Mouse (Mus musculus): ENCODE measurements around the gene Osbp2. TPM values are rescaled to one million over a fixed set of nuclear protein-coding genes. Genes with fewer than 3 reads are reported as not detected.

Gene Osbp2
- total RNA-seq, 2 experiments from 2014 or later: 76.4 to 77.6 TPM

GRCm38 (mm10) chr11:3832193-3832901 lies 31.4 kb downstream of the Osbp2 start:
- DNase-seq (ENCODE audit: extremely low spot score in 1 of 2, low spot score in 1 of 2): peak in 1 of 2 experiments; percentile 65

GRCm38 (mm10) chr11:3829736-3830135 lies 34.0 kb downstream of the Osbp2 start:
- DNase-seq (ENCODE audit: extremely low spot score in 1 of 2, low spot score in 1 of 2): no peak

- no peak for DNase-seq (ENCODE audit: extremely low spot score in 1 of 2, low spot score in 1 of 2)
Measured at GRCm38 (mm10) chr11:3824138-3824537, 39.6 kb downstream of the Osbp2 start.

GRCm38 (mm10) chr11:3823378-3823777 lies 40.3 kb downstream of the Osbp2 start:
- no peak for DNase-seq (ENCODE audit: extremely low spot score in 1 of 2, low spot score in 1 of 2)

GRCm38 (mm10) chr11:3817986-3818758 lies 45.5 kb downstream of the Osbp2 start:
- DNase-seq (ENCODE audit: extremely low spot score in 1 of 2, low spot score in 1 of 2): no peak

GRCm38 (mm10) chr11:3815951-3816350 lies 47.8 kb downstream of the Osbp2 start:
- no peak for DNase-seq (ENCODE audit: extremely low spot score in 1 of 2, low spot score in 1 of 2)

GRCm38 (mm10) chr11:3813340-3813739 lies 50.4 kb downstream of the Osbp2 start:
- no peak for DNase-seq (ENCODE audit: extremely low spot score in 1 of 2, low spot score in 1 of 2)

GRCm38 (mm10) chr11:3808162-3808561 lies 55.5 kb downstream of the Osbp2 start:
- no peak for DNase-seq (ENCODE audit: extremely low spot score in 1 of 2, low spot score in 1 of 2)

GRCm38 (mm10) chr11:3805362-3805761 lies 58.3 kb downstream of the Osbp2 start:
- DNase-seq (ENCODE audit: extremely low spot score in 1 of 2, low spot score in 1 of 2): peak in 1 of 2 experiments; percentile 27

GRCm38 (mm10) chr11:3804639-3805038 lies 59.1 kb downstream of the Osbp2 start:
- DNase-seq (ENCODE audit: extremely low spot score in 1 of 2, low spot score in 1 of 2): no peak

GRCm38 (mm10) chr11:3802057-3802456 lies 61.6 kb downstream of the Osbp2 start:
- DNase-seq (ENCODE audit: extremely low spot score in 1 of 2, low spot score in 1 of 2): no peak

GRCm38 (mm10) chr11:3797631-3798215 lies 66.0 kb downstream of the Osbp2 start:
- DNase-seq (ENCODE audit: extremely low spot score in 1 of 2, low spot score in 1 of 2): no peak

GRCm38 (mm10) chr11:3790736-3791135 lies 73.0 kb downstream of the Osbp2 start:
- no peak for DNase-seq (ENCODE audit: extremely low spot score in 1 of 2, low spot score in 1 of 2)

- DNase-seq (ENCODE audit: extremely low spot score in 1 of 2, low spot score in 1 of 2): no peak
Measured at GRCm38 (mm10) chr11:3789919-3790318, 73.8 kb downstream of the Osbp2 start.

GRCm38 (mm10) chr11:3786564-3786963 lies 77.1 kb downstream of the Osbp2 start:
- DNase-seq (ENCODE audit: extremely low spot score in 1 of 2, low spot score in 1 of 2): peak; percentile 89 to 98

- DNase-seq (ENCODE audit: extremely low spot score in 1 of 2, low spot score in 1 of 2): no peak
Measured at GRCm38 (mm10) chr11:3775263-3775644, 88.4 kb downstream of the Osbp2 start.

GRCm38 (mm10) chr11:3774463-3775262 lies 89.0 kb downstream of the Osbp2 start:
- DNase-seq (ENCODE audit: extremely low spot score in 1 of 2, low spot score in 1 of 2): no peak

GRCm38 (mm10) chr11:3773782-3774462 lies 89.8 kb downstream of the Osbp2 start:
- DNase-seq (ENCODE audit: extremely low spot score in 1 of 2, low spot score in 1 of 2): no peak

GRCm38 (mm10) chr11:3773136-3773535 lies 90.6 kb downstream of the Osbp2 start:
- DNase-seq (ENCODE audit: extremely low spot score in 1 of 2, low spot score in 1 of 2): no peak

GRCm38 (mm10) chr11:3771348-3771747 lies 92.4 kb downstream of the Osbp2 start:
- peak in 1 of 2 experiments; percentile 17 for DNase-seq (ENCODE audit: extremely low spot score in 1 of 2, low spot score in 1 of 2)
